In genomic region chr9:114688953-114689407, GRCm38 (mm10) we compare ENCODE assay signal across 8 mouse cellular contexts. TPM values are rescaled to one million over a fixed set of nuclear protein-coding genes. Genes with fewer than 3 reads are reported as not detected.
DNase-seq lines count a peak whose midpoint lies in the region; ATAC-seq and TF ChIP-seq lines count a peak whose summit lies in the region.

No protein-coding gene starts in this region.

- DNase-seq in cerebellum, adult 2 months, result no peak
- DNase-seq in cerebellum, adult 9-10 months, result no peak
- DNase-seq in 416B (ENCODE audit: low read depth), result peak; percentile 50
- peak; percentile 67 for DNase-seq in embryonic facial prominence, embryonic 10.5 days (ENCODE audit: low spot score)
- DNase-seq in intestine, embryonic 14.5 days (ENCODE audit: low spot score), result peak; percentile 85
- DNase-seq in lung, postnatal 36 days, result peak; percentile 37
- no peak for DNase-seq in stomach, postnatal 0 days (ENCODE audit: low spot score)
- DNase-seq in left cerebral cortex, adult 11 months (ENCODE audit: low spot score), result no peak

- no peaks in the 10 kb centered on the region for H3K27me3 ChIP-seq in cerebellum, adult 2 months (ENCODE audit: control insufficient read depth, insufficient read depth, low read length)
- no peaks in the 10 kb centered on the region for H3K27me3 ChIP-seq in embryonic facial prominence, embryonic 10.5 days (replicated peaks; ENCODE audit: low read depth, poor library complexity, severe bottlenecking)
- no peaks in the 10 kb centered on the region for H3K27me3 ChIP-seq in intestine, embryonic 14.5 days (replicated peaks; ENCODE audit: control insufficient read depth, insufficient read depth, low read length)
- H3K27me3 ChIP-seq in stomach, postnatal 0 days (ENCODE audit: control insufficient read depth, insufficient read depth, low read length), result no peaks in the 10 kb centered on the region

- no peaks in the 10 kb centered on the region for H3K9me3 ChIP-seq in embryonic facial prominence, embryonic 10.5 days
- H3K9me3 ChIP-seq in intestine, embryonic 14.5 days (ENCODE audit: control insufficient read depth, low read length), result no peaks in the 10 kb centered on the region
- H3K9me3 ChIP-seq in stomach, postnatal 0 days (ENCODE audit: control insufficient read depth, low read length), result no peaks in the 10 kb centered on the region

- no peak for TF ChIP-seq POLR2A in cerebellum, adult 2 months (IDR thresholded peaks at IDR 0.05; ENCODE audit: borderline replicate concordance, insufficient read depth, low read length)

- H3K27ac ChIP-seq in cerebellum, adult 2 months (ENCODE audit: insufficient read depth, low read length), result peak overlapping the region; percentile 85
- H3K27ac ChIP-seq in embryonic facial prominence, embryonic 10.5 days (replicated peaks), result peak overlapping the region; percentile 95
- H3K27ac ChIP-seq in intestine, embryonic 14.5 days (ENCODE audit: low read depth), result peak overlapping the region; percentile 92
- peak overlapping the region; percentile 96 for H3K27ac ChIP-seq in stomach, postnatal 0 days (replicated peaks)

- no peak for TF ChIP-seq CTCF in cerebellum, adult 2 months (IDR thresholded peaks at IDR 0.05; ENCODE audit: borderline replicate concordance, insufficient read depth, low read depth, low read length)
- no peak for TF ChIP-seq CTCF in stomach, postnatal 0 days (IDR thresholded peaks at IDR 0.05; ENCODE audit: low read depth)

- H3K4me2 ChIP-seq in intestine, embryonic 14.5 days (ENCODE audit: low read length), result peak overlapping the region; percentile 71
- H3K4me2 ChIP-seq in stomach, postnatal 0 days (replicated peaks; ENCODE audit: low read depth), result peak overlapping the region; percentile 75

- peak overlapping the region; percentile 89 for H3K9ac ChIP-seq in intestine, embryonic 14.5 days (ENCODE audit: low read length)
- H3K9ac ChIP-seq in stomach, postnatal 0 days (ENCODE audit: low read length), result peak overlapping the region; percentile 87

- TF ChIP-seq EP300 in stomach, postnatal 0 days (optimal IDR thresholded peaks at IDR 0.05), result no peak

- peaks cover 10% of the 10 kb centered on the region for H3K4me1 ChIP-seq in cerebellum, adult 2 months (ENCODE audit: control insufficient read depth, insufficient read depth, low read length)
- peaks cover 34% of the 10 kb centered on the region for H3K4me1 ChIP-seq in embryonic facial prominence, embryonic 10.5 days
- peaks cover 16% of the 10 kb centered on the region for H3K4me1 ChIP-seq in intestine, embryonic 14.5 days (replicated peaks; ENCODE audit: control insufficient read depth, insufficient read depth, low read length)
- no peaks in the 10 kb centered on the region; the same call in 1 of the 2 replicates for H3K4me1 ChIP-seq in stomach, postnatal 0 days (replicated peaks; ENCODE audit: control insufficient read depth, insufficient read depth)

- WGBS in cerebellum, adult 2 months, result 0% methylated on average over 50 of the region's 50 CpGs
- WGBS in embryonic facial prominence, embryonic 10.5 days, result under 1% methylated on average over 50 of the region's 50 CpGs
- under 1% methylated on average over 49 of the region's 50 CpGs for WGBS in intestine, embryonic 14.5 days
- under 1% methylated on average over 50 of the region's 50 CpGs for WGBS in stomach, postnatal 0 days

- H3K4me3 ChIP-seq in cerebellum, adult 2 months (replicated peaks; ENCODE audit: insufficient read depth, low read depth, low read length), result peak overlapping the region; percentile 90
- peak overlapping the region; percentile 97 for H3K4me3 ChIP-seq in embryonic facial prominence, embryonic 10.5 days
- peak overlapping the region; percentile 79 for H3K4me3 ChIP-seq in intestine, embryonic 14.5 days (ENCODE audit: low read depth, low read length)
- H3K4me3 ChIP-seq in stomach, postnatal 0 days (ENCODE audit: low read depth, low read length), result peak overlapping the region; percentile 90

- ATAC-seq in intestine, embryonic 14.5 days (replicated peaks; ENCODE audit: low FRiP score, low TSS enrichment, low read depth), result peak; percentile 72
- ATAC-seq in stomach, postnatal 0 days (ENCODE audit: low FRiP score, low TSS enrichment), result peak; percentile 72

- peaks cover 30% of the 10 kb centered on the region for H3K36me3 ChIP-seq in embryonic facial prominence, embryonic 10.5 days (replicated peaks)
- H3K36me3 ChIP-seq in intestine, embryonic 14.5 days (ENCODE audit: control insufficient read depth, insufficient read depth, low read length), result peaks cover 19% of the 10 kb centered on the region
- H3K36me3 ChIP-seq in stomach, postnatal 0 days (ENCODE audit: control insufficient read depth, insufficient read depth, low read length), result 0 out of 2 replicates have a peak, but pooled peaks cover 3% of the 10 kb centered on the region

RNA-seq across cellular contexts. Expression of gene Dync1li1, which starts 0.4 kb away (rescaled TPM):
- 64.9 and 67.0 TPM in 2 replicates for polyA plus RNA-seq in cerebellum, adult 2 months (2012; rRNA removed)
- polyA plus RNA-seq in embryonic facial prominence, embryonic 10.5 days (2016; fragmentation: Nextera tagmentation; extraction: Ambion mirVana), result 84.4 and 89.6 TPM in 2 replicates
- polyA plus RNA-seq in intestine, embryonic 14.5 days (2014; fragmentation: Nextera tagmentation; extraction: Ambion mirVana), result 41.5 and 55.5 TPM in 2 replicates
- 35.7 TPM in 2 replicates for polyA plus RNA-seq in stomach, postnatal 0 days (2015; fragmentation: Nextera tagmentation; extraction: Ambion mirVana)

RNA-seq across cellular contexts. Expression of gene Cmtm6, which starts 41.9 kb away (rescaled TPM):
- 14.6 and 15.2 TPM in 2 replicates for polyA plus RNA-seq in cerebellum, adult 2 months (2012; rRNA removed)
- 29.5 and 32.8 TPM in 2 replicates for polyA plus RNA-seq in embryonic facial prominence, embryonic 10.5 days (2016; fragmentation: Nextera tagmentation; extraction: Ambion mirVana)
- polyA plus RNA-seq in intestine, embryonic 14.5 days (2014; fragmentation: Nextera tagmentation; extraction: Ambion mirVana), result 61.4 and 61.5 TPM in 2 replicates
- 50.9 and 53.9 TPM in 2 replicates for polyA plus RNA-seq in stomach, postnatal 0 days (2015; fragmentation: Nextera tagmentation; extraction: Ambion mirVana)

RNA-seq across cellular contexts. Expression of gene Cnot10, which starts 49.0 kb away (rescaled TPM):
- 69.7 and 70.9 TPM in 2 replicates for polyA plus RNA-seq in cerebellum, adult 2 months (2012; rRNA removed)
- 73.2 and 74.3 TPM in 2 replicates for polyA plus RNA-seq in embryonic facial prominence, embryonic 10.5 days (2016; fragmentation: Nextera tagmentation; extraction: Ambion mirVana)
- 65.8 and 67.6 TPM in 2 replicates for polyA plus RNA-seq in intestine, embryonic 14.5 days (2014; fragmentation: Nextera tagmentation; extraction: Ambion mirVana)
- 24.4 and 26.4 TPM in 2 replicates for polyA plus RNA-seq in stomach, postnatal 0 days (2015; fragmentation: Nextera tagmentation; extraction: Ambion mirVana)

Comparison
In these comparisons a context has a peak if more than half of its experiments do, and no peak if none do; other contexts are left out.
1. DNase-seq: peak in 416B (single experiment), embryonic facial prominence, embryonic 10.5 days (single experiment), intestine, embryonic 14.5 days (single experiment) and lung, postnatal 36 days (single experiment); none in cerebellum, adult 2 months (0 of 2), cerebellum, adult 9-10 months (single experiment), stomach, postnatal 0 days (single experiment) and left cerebral cortex, adult 11 months (single experiment).
2. Peak in every context shown above with its lines, with median percentiles within 50 percentile points of each other: H3K27ac ChIP-seq and H3K4me3 ChIP-seq.